ENCODE assay signal across 20 mouse cellular contexts in the genomic region with DNA sequence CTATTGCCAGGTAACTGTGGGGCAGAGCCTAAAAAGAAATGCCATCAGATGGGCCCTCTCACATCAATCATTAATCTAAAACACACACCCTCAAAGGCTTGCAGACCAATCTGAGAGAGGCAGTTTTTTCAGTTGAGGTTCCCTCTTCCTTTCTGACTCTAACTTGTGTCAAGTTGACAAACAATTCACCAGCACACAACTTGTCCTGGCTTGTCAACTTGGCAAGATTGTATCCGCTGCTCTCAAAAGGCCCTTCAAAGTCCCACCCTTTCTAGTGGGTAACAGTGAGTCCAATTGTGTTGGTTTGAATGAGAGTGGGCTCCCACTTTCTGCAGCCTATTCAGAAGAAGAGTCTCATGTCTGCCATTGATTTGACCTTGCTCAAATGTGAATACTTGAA. TPM values are rescaled to one million over a fixed set of nuclear protein-coding genes. Genes with fewer than 3 reads are reported as not detected.
"Had no signal": no experiment of that assay in that cellular context is flagged by ENCODE, and none has a peak within 500 bp of the region (broad histone marks: within the 10 kb centered on the region; RNA-seq: fewer than 3 reads in every experiment).

No protein-coding gene starts in this region.

- H3K27me3 ChIP-seq: limb, embryonic 12.5 days; neural tube, embryonic 12.5 days; stomach, embryonic 15.5 days had no signal

- H3K4me2 ChIP-seq: hindbrain, embryonic 14.5 days; limb, embryonic 12.5 days; midbrain, embryonic 13.5 days; neural tube, embryonic 12.5 days; stomach, embryonic 15.5 days had no signal

- H3K9me3 ChIP-seq: limb, embryonic 12.5 days; midbrain, embryonic 13.5 days; neural tube, embryonic 12.5 days; stomach, embryonic 15.5 days had no signal

- H3K9ac ChIP-seq: hindbrain, embryonic 14.5 days; limb, embryonic 12.5 days; liver, embryonic 14.5 days; midbrain, embryonic 13.5 days; neural tube, embryonic 12.5 days; stomach, embryonic 15.5 days had no signal

- DNase-seq: kidney, adult 8-10 months; kidney, postnatal 36 days; layer of hippocampus, adult 9-11 months; layer of hippocampus, postnatal 36 days; liver had no signal

- H3K4me3 ChIP-seq: limb, embryonic 12.5 days; midbrain, embryonic 13.5 days; neural tube, embryonic 12.5 days; stomach, embryonic 15.5 days had no signal

- H3K4me1 ChIP-seq: limb, embryonic 12.5 days; midbrain, embryonic 13.5 days; neural tube, embryonic 12.5 days; stomach, embryonic 15.5 days had no signal

- ATAC-seq: intestine, embryonic 16.5 days; midbrain, embryonic 13.5 days had no signal

- H3K36me3 ChIP-seq: limb, embryonic 12.5 days; midbrain, embryonic 13.5 days; neural tube, embryonic 12.5 days; stomach, embryonic 15.5 days had no signal

- H3K27ac ChIP-seq: hindbrain, embryonic 14.5 days; kidney, postnatal 0 days; limb, embryonic 12.5 days; liver, embryonic 14.5 days; midbrain, embryonic 13.5 days; neural tube, embryonic 12.5 days; stomach, embryonic 15.5 days had no signal

RNA-seq across cellular contexts. Expression of a gene that starts 6.1 kb away (rescaled TPM):
- total RNA-seq: layer of hippocampus, adult 18-20 months; layer of hippocampus, postnatal 36 days had no signal
- polyA plus RNA-seq: limb, embryonic 12.5 days had no signal

RNA-seq across cellular contexts. Expression of a gene that starts 18.1 kb away (rescaled TPM):
- total RNA-seq: layer of hippocampus, adult 18-20 months; layer of hippocampus, postnatal 36 days; left cerebral cortex, adult 8-10 months; left cerebral cortex, postnatal 25 days; monocyte, adult 5-6 weeks; neutrophil, adult 5-6 weeks had no signal
- polyA plus RNA-seq: hindbrain, embryonic 14.5 days; limb, embryonic 12.5 days; midbrain, embryonic 13.5 days; neural tube, embryonic 12.5 days; spleen, adult 2 months; testis, adult 2 months had no signal

RNA-seq across cellular contexts. Expression of a gene that starts 35.7 kb away (rescaled TPM):
- total RNA-seq: layer of hippocampus, adult 18-20 months; layer of hippocampus, postnatal 36 days; left cerebral cortex, adult 8-10 months; left cerebral cortex, postnatal 25 days; monocyte, adult 5-6 weeks; neutrophil, adult 5-6 weeks had no signal
- polyA plus RNA-seq: hindbrain, embryonic 14.5 days; limb, embryonic 12.5 days; midbrain, embryonic 13.5 days; neural tube, embryonic 12.5 days had no signal
